Mouse (Mus musculus): Measurements from ENCODE around the gene Blnk.

- TF ChIP-seq TAL1 (IDR thresholded peaks at IDR 0.05; ENCODE audit: low read length) (no peak), CTCF (IDR thresholded peaks at IDR 0.05 in 2 of 3, conservative IDR thresholded peaks at IDR 0.05 in 1 of 3; ENCODE audit: control insufficient read depth in 1 of 3, insufficient read depth in 1 of 3, low read depth in 2 of 3, low read length in 3 of 3, poor library complexity in 1 of 3, severe bottlenecking in 1 of 3) (no peak), CHD2 (IDR thresholded peaks at IDR 0.05; ENCODE audit: low read length) (no peak), E2F4 (IDR thresholded peaks at IDR 0.05; ENCODE audit: borderline replicate concordance, low read depth, low read length) (no peak), MYC (IDR thresholded peaks at IDR 0.05; ENCODE audit: low read depth, low read length) (no peak), POLR2A (IDR thresholded peaks at IDR 0.05; ENCODE audit: control insufficient read depth in 1 of 2, insufficient read depth in 1 of 2, low read depth in 1 of 2, low read length in 2 of 2, poor library complexity in 1 of 2) (no peak), USF1 (IDR thresholded peaks at IDR 0.05; ENCODE audit: low read depth, low read length) (no peak), CHD1 (IDR thresholded peaks at IDR 0.05; ENCODE audit: low read depth, low read length) (no peak), GABPA (IDR thresholded peaks at IDR 0.05; ENCODE audit: low read depth, low read length) (no peak), JUND (IDR thresholded peaks at IDR 0.05; ENCODE audit: low read depth, low read length) (no peak)
Observed at GRCm38 (mm10) chr19:41022244-41022643, 27.9 kb upstream of the Blnk start.
